Mouse (Mus musculus) hindbrain, embryonic 11.5 days (tissue): ENCODE results near the gene Sipa1l1. TPM values are rescaled to one million over a fixed set of nuclear protein-coding genes. Genes with fewer than 3 reads are reported as not detected.

Source experiments
- ATAC-seq: fragments of 200-750 bp; cut with Nextera tagmentation; 2 replicates; pipeline ENCODE4 v1.8.0; 2017; ENCODE audit warnings: mild to moderate bottlenecking, moderate TSS enrichment, moderate library complexity; ENCODE audit not compliant: low FRiP score
- DNase-seq: peaks from one replicate; pipeline ENCODE4 v3.0.0-alpha.2; 2015; ENCODE audit warnings: low spot score
- H3K27ac ChIP-seq: fragments of 300-500 bp; sonication (generic); 2 replicates; pipeline ENCODE4 v1.5.1; 2014; ENCODE audit warnings: mild to moderate bottlenecking, low read depth, low read length
- H3K27me3 ChIP-seq: fragments of 300-500 bp; sonication (generic); 2 replicates; pipeline ENCODE4 v1.6.1; 2014; ENCODE audit warnings: mild to moderate bottlenecking, low read length, moderate library complexity, mixed read lengths; ENCODE audit not compliant: control insufficient read depth, insufficient read depth
- H3K36me3 ChIP-seq: fragments of 300-500 bp; sonication (generic); 2 replicates; pipeline ENCODE4 v1.6.1; 2014; ENCODE audit warnings: mild to moderate bottlenecking, low read length, moderate library complexity, mixed read lengths; ENCODE audit not compliant: control insufficient read depth, insufficient read depth
- H3K4me1 ChIP-seq: fragments of 300-500 bp; sonication (generic); replicated peaks from 2 replicates; pipeline ENCODE4 v1.6.1; 2014; ENCODE audit warnings: low read length, mixed read lengths; ENCODE audit not compliant: control insufficient read depth, insufficient read depth
- H3K4me2 ChIP-seq: fragments of 300-500 bp; sonication (generic); replicated peaks from 2 replicates; pipeline ENCODE4 v1.6.1; 2014; ENCODE audit warnings: mild to moderate bottlenecking, low read depth, low read length
- H3K4me3 ChIP-seq: fragments of 300-500 bp; sonication (generic); 2 replicates; pipeline ENCODE4 v1.5.1; 2014; ENCODE audit warnings: low read depth, low read length
- H3K9ac ChIP-seq: fragments of 300-500 bp; sonication (generic); 2 replicates; pipeline ENCODE4 v1.6.1; 2014; ENCODE audit warnings: low read depth, low read length
- H3K9me3 ChIP-seq: fragments of 300-500 bp; sonication (generic); 2 replicates; pipeline ENCODE4 v1.6.1; 2016; ENCODE audit warnings: low read length; ENCODE audit not compliant: control insufficient read depth
- WGBS: fragments of 180-500 bp; shearing (Covaris S2); extraction: QIAGEN DNeasy Blood & Tissue Kit; methylation state at CpG from one replicate; pipeline ENCODE4 v1.1.7; 2014; 5-methylcytosine and 5-hydroxymethylcytosine counted together
- polyA plus RNA-seq: library from polyadenylated mRNA; unstranded; fragments of >200 nt; fragmentation: Nextera tagmentation; extraction: Ambion mirVana; gene quantifications from 2 replicates; pipeline ENCODE4 v1.2.1, GENCODE M21; 2014

The Sipa1l1 gene
- 22.1 and 30.8 TPM in 2 replicates for polyA plus RNA-seq

GRCm38 (mm10) chr12:82168820-82169533, at the start of gene Sipa1l1:
Gene Sipa1l1, plus strand, starts transcription at chr12:82169320.
- Histone ChIP-seq H3K4me3 (peak within 1 kb of the TSS; percentile 79), H3K9ac (peak within 1 kb of the TSS; percentile 86), H3K4me2 (peak within 1 kb of the TSS; percentile 96), H3K9me3 (no peaks in the 10 kb centered on the region), H3K4me1 (peaks cover 7% of the 10 kb centered on the region; the same call in 1 of the 2 replicates), H3K27me3 (no peaks in the 10 kb centered on the region), H3K36me3 (no peaks in the 10 kb centered on the region), H3K27ac (peak within 1 kb of the TSS; percentile 88)
- WGBS, result 1% methylated on average over 38 of the region's 43 CpGs
- DNase-seq, result peak; percentile 97
- peak; percentile 88 for ATAC-seq

- ATAC-seq, result no peak
- Histone ChIP-seq H3K9ac (no peak overlapping the region), H3K9me3 (no peaks in the 10 kb centered on the region), H3K4me2 (no peak overlapping the region), H3K36me3 (no peaks in the 10 kb centered on the region), H3K27me3 (no peaks in the 10 kb centered on the region), H3K4me3 (no peak overlapping the region), H3K27ac (no peak overlapping the region), H3K4me1 (no peaks in the 10 kb centered on the region)
- 82% methylated on average over 10 of the region's 10 CpGs for WGBS
- no peak for DNase-seq
Measured at GRCm38 (mm10) chr12:82121947-82122346, 47.2 kb upstream of the Sipa1l1 start.

- 31% methylated on average over 22 of the region's 22 CpGs for WGBS
- H3K4me3 ChIP-seq, result no peak overlapping the region
- no peaks in the 10 kb centered on the region for H3K4me1 ChIP-seq
- no peak overlapping the region for H3K27ac ChIP-seq
- H3K27me3 ChIP-seq, result no peaks in the 10 kb centered on the region
- H3K36me3 ChIP-seq, result no peaks in the 10 kb centered on the region
- H3K4me2 ChIP-seq, result no peak overlapping the region
- DNase-seq (peak; percentile 8), ATAC-seq (no peak)
- H3K9me3 ChIP-seq, result no peaks in the 10 kb centered on the region
- no peak overlapping the region for H3K9ac ChIP-seq
Measured at GRCm38 (mm10) chr12:82122450-82123249, 46.5 kb upstream of the Sipa1l1 start.

- Histone ChIP-seq H3K4me3 (no peak overlapping the region), H3K4me2 (no peak overlapping the region), H3K27ac (no peak overlapping the region), H3K9ac (no peak overlapping the region), H3K36me3 (no peaks in the 10 kb centered on the region), H3K27me3 (no peaks in the 10 kb centered on the region), H3K4me1 (no peaks in the 10 kb centered on the region), H3K9me3 (no peaks in the 10 kb centered on the region)
- WGBS, result 81% methylated on average over 3 of the region's 3 CpGs
- no peak for ATAC-seq
- no peak for DNase-seq
Measured at GRCm38 (mm10) chr12:82126796-82127195, 42.3 kb upstream of the Sipa1l1 start.

GRCm38 (mm10) chr12:82139234-82140166, 29.6 kb upstream of the Sipa1l1 start:
- H3K4me2 ChIP-seq, result no peak overlapping the region
- no peak overlapping the region for H3K4me3 ChIP-seq
- no peak overlapping the region for H3K27ac ChIP-seq
- H3K9ac ChIP-seq, result no peak overlapping the region
- no peaks in the 10 kb centered on the region for H3K36me3 ChIP-seq
- ATAC-seq, result no peak
- WGBS, result 90% methylated on average over 17 of the region's 17 CpGs
- DNase-seq, result no peak
- no peaks in the 10 kb centered on the region for H3K9me3 ChIP-seq
- H3K4me1 ChIP-seq, result no peaks in the 10 kb centered on the region
- no peaks in the 10 kb centered on the region for H3K27me3 ChIP-seq

GRCm38 (mm10) chr12:82143371-82143770, 25.7 kb upstream of the Sipa1l1 start:
- no peak for DNase-seq
- 93% methylated on average over 3 of the region's 3 CpGs for WGBS

GRCm38 (mm10) chr12:82145173-82145572, 23.9 kb upstream of the Sipa1l1 start:
- H3K4me3 ChIP-seq, result no peak overlapping the region
- ATAC-seq, result no peak
- no peaks in the 10 kb centered on the region for H3K27me3 ChIP-seq
- H3K4me1 ChIP-seq, result peaks cover 3% of the 10 kb centered on the region
- DNase-seq, result no peak
- H3K9me3 ChIP-seq, result no peaks in the 10 kb centered on the region
- no peak overlapping the region for H3K4me2 ChIP-seq
- H3K27ac ChIP-seq, result no peak overlapping the region
- H3K9ac ChIP-seq, result no peak overlapping the region
- no peaks in the 10 kb centered on the region for H3K36me3 ChIP-seq

More at GRCm38 (mm10) chr12:82143371-82143770, 25.7 kb upstream of the Sipa1l1 start:
- Histone ChIP-seq H3K9ac (no peak overlapping the region), H3K4me2 (no peak overlapping the region), H3K9me3 (no peaks in the 10 kb centered on the region), H3K4me1 (peaks cover 3% of the 10 kb centered on the region), H3K27me3 (no peaks in the 10 kb centered on the region), H3K27ac (no peak overlapping the region), H3K4me3 (no peak overlapping the region), H3K36me3 (no peaks in the 10 kb centered on the region)
- ATAC-seq, result no peak

GRCm38 (mm10) chr12:82147021-82147693, 22.0 kb upstream of the Sipa1l1 start:
- H3K4me1 ChIP-seq, result peaks cover 3% of the 10 kb centered on the region
- 0 out of 2 replicates have a peak overlapping the region, but pooled peaks have one; percentile 17 for H3K4me2 ChIP-seq
- no peaks in the 10 kb centered on the region for H3K9me3 ChIP-seq
- ATAC-seq (peak; percentile 47; the same call in 1 of the 2 replicates), DNase-seq (peak; percentile 22)
- no peak overlapping the region for H3K9ac ChIP-seq
- WGBS, result 42% methylated on average over 12 of the region's 12 CpGs
- peak overlapping the region; percentile 24; the same call in 1 of the 2 replicates for H3K27ac ChIP-seq
- no peaks in the 10 kb centered on the region for H3K36me3 ChIP-seq
- no peak overlapping the region for H3K4me3 ChIP-seq
- H3K27me3 ChIP-seq, result no peaks in the 10 kb centered on the region
